Mouse (Mus musculus) CD4-positive, CD25-positive, alpha-beta regulatory T cell (primary cell): ENCODE results near the gene Golga1. TPM values are rescaled to one million over a fixed set of nuclear protein-coding genes. Genes with fewer than 3 reads are reported as not detected.

Experiments used
- polyA plus RNA-seq: library from polyadenylated mRNA; unstranded; fragments of 100-300 nt; shearing (Covaris generic); gene quantifications from one replicate; pipeline ENCODE4 v1.2.1, GENCODE M21; 2017

The Golga1 gene
- polyA plus RNA-seq, result 38.7 TPM

GRCm38 (mm10) chr2:39065400-39065987 lies at the start of gene Golga1:
TSS of gene Golga1 (minus strand) at chr2:39065541.

GRCm38 (mm10) chr2:39005574-39006079 lies 59.7 kb downstream of the Golga1 start, which contains the start of gene Rpl35:
TSS of gene Rpl35 (minus strand) at chr2:39005624.

GRCm38 (mm10) chr2:39004880-39005435 lies 60.4 kb downstream of the Golga1 start, which contains the start of gene Arpc5l:
TSS of gene Arpc5l (plus strand) at chr2:39005348.

GRCm38 (mm10) chr2:38997386-38998374 lies 67.7 kb downstream of the Golga1 start, which contains the start of gene Wdr38:
TSS of gene Wdr38 (plus strand) at chr2:38997476.

Other genes starting within 250 kb of the Golga1 start
- gene Nr6a1, start 137.9 kb downstream of the Golga1 start, polyA plus RNA-seq, result 0.91 TPM
- 0.08 TPM for gene Olfml2a, start 133.6 kb downstream of the Golga1 start, polyA plus RNA-seq
- gene Wdr38, start 68.1 kb downstream of the Golga1 start, polyA plus RNA-seq, result 1.2 TPM
- 192 TPM for gene Arpc5l, start 60.2 kb downstream of the Golga1 start, polyA plus RNA-seq
- gene Rpl35, start 59.9 kb downstream of the Golga1 start, polyA plus RNA-seq, result 481 TPM
- gene Scai, start 125.2 kb upstream of the Golga1 start, polyA plus RNA-seq, result 16.1 TPM
- 117 TPM for gene Ppp6c, start 160.9 kb upstream of the Golga1 start, polyA plus RNA-seq